Mouse (Mus musculus) liver, embryonic 14.5 days (tissue): Measurements from ENCODE around the gene Taf11.

Source experiments
- CTCF ChIP-seq: IDR thresholded peaks from 2 replicates; pipeline ENCODE4 v1.5.1; 2016; ENCODE audit warnings: antibody characterized with exemption, low read depth, control low read depth
- EP300 ChIP-seq: IDR thresholded peaks from 2 replicates; pipeline ENCODE4 v1.6.1; 2016; ENCODE audit warnings: antibody characterized with exemption, low read depth

DNA sequence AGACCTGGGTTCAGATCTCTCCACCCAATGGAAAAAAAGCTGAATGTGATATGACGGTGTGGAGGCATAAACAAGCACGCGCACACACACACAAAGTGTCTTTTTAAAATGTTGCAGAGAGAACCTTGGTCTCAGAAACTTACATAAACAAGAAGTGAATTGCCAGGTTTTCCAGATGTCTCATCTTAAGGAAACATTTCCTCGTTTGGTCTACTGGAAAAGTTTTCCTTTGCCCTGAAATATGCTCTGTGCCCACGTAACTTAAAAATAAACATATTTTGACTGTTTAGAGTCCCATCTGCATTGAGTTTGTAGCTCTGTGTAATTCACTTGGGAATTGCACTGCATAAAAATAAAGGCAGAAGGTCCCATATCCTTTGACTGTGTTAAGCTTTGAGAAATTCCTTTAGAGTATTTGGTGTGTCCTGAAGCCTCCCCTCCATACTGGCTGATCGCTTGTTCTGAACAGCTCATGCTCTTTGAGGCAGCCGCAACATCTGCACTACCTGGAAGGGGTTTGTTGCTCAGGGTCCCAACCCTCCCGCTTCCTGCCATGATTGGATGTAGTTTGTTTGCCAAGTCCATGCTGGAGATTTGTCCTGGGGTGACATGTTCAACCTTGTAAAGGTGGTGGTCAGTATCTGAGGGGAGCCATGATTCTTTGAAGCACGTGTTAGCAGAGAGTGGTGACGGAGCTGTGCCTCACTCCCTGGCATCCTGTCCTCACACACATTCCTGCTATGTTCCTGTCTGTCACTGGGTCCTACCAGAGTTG lies 24.7 kb upstream of the Taf11 start:
- TF ChIP-seq CTCF (no peak), EP300 (no peak)
